In genomic region chr4:129032963-129033951, GRCm38 (mm10) we compare ENCODE assay signal across 8 mouse cellular contexts. TPM values are rescaled to one million over a fixed set of nuclear protein-coding genes. Genes with fewer than 3 reads are reported as not detected.
DNase-seq lines count a peak whose midpoint lies in the region; ATAC-seq and TF ChIP-seq lines count a peak whose summit lies in the region.

No protein-coding gene starts in this region.

- no peak for TF ChIP-seq CTCF in liver, postnatal 0 days (IDR thresholded peaks at IDR 0.05; ENCODE audit: low read depth)

- no peaks in the 10 kb centered on the region for H3K36me3 ChIP-seq in midbrain, embryonic 10.5 days
- no peaks in the 10 kb centered on the region for H3K36me3 ChIP-seq in midbrain, embryonic 14.5 days (ENCODE audit: control insufficient read depth, insufficient read depth, low read length)
- no peaks in the 10 kb centered on the region for H3K36me3 ChIP-seq in intestine, embryonic 16.5 days (ENCODE audit: control insufficient read depth, insufficient read depth, low read length)
- no peaks in the 10 kb centered on the region for H3K36me3 ChIP-seq in liver, postnatal 0 days (replicated peaks; ENCODE audit: insufficient read depth, low read length)

- no peak overlapping the region for H3K4me3 ChIP-seq in midbrain, embryonic 10.5 days
- H3K4me3 ChIP-seq in midbrain, embryonic 14.5 days (replicated peaks; ENCODE audit: low read depth, low read length): no peak overlapping the region
- H3K4me3 ChIP-seq in intestine, embryonic 16.5 days (ENCODE audit: low read length): peak overlapping the region; percentile 18
- peak overlapping the region; percentile 22 for H3K4me3 ChIP-seq in liver, postnatal 0 days (ENCODE audit: low read depth, low read length)

- no peak overlapping the region for H3K9ac ChIP-seq in midbrain, embryonic 14.5 days (replicated peaks; ENCODE audit: low read length)
- H3K9ac ChIP-seq in intestine, embryonic 16.5 days (ENCODE audit: low read depth, low read length): peak overlapping the region; percentile 37
- 0 out of 2 replicates have a peak overlapping the region, but pooled peaks have one; percentile 41 for H3K9ac ChIP-seq in liver, postnatal 0 days (replicated peaks)

- WGBS in midbrain, embryonic 10.5 days: 31% methylated on average over 17 of the region's 17 CpGs
- WGBS in midbrain, embryonic 14.5 days: 31% methylated on average over 17 of the region's 17 CpGs
- 14% methylated on average over 17 of the region's 17 CpGs for WGBS in intestine, embryonic 16.5 days
- WGBS in liver, postnatal 0 days (ENCODE audit: insufficient replicate concordance): 10% methylated on average over 17 of the region's 17 CpGs

- H3K27me3 ChIP-seq in midbrain, embryonic 10.5 days (ENCODE audit: low read depth, poor library complexity, severe bottlenecking): peaks cover 10% of the 10 kb centered on the region
- H3K27me3 ChIP-seq in midbrain, embryonic 14.5 days (ENCODE audit: control insufficient read depth, insufficient read depth, low read length): no peaks in the 10 kb centered on the region
- no peaks in the 10 kb centered on the region for H3K27me3 ChIP-seq in intestine, embryonic 16.5 days (replicated peaks; ENCODE audit: control insufficient read depth, insufficient read depth, low read length)
- no peaks in the 10 kb centered on the region for H3K27me3 ChIP-seq in liver, postnatal 0 days (ENCODE audit: insufficient read depth, low read length)

- H3K9me3 ChIP-seq in midbrain, embryonic 10.5 days (replicated peaks): no peaks in the 10 kb centered on the region
- no peaks in the 10 kb centered on the region for H3K9me3 ChIP-seq in midbrain, embryonic 14.5 days (ENCODE audit: control insufficient read depth, low read length)
- no peaks in the 10 kb centered on the region for H3K9me3 ChIP-seq in intestine, embryonic 16.5 days (ENCODE audit: control insufficient read depth, low read length)
- H3K9me3 ChIP-seq in liver, postnatal 0 days (ENCODE audit: low read length): no peaks in the 10 kb centered on the region

- TF ChIP-seq EP300 in liver, postnatal 0 days (IDR thresholded peaks at IDR 0.05; ENCODE audit: low read depth): no peak

- ATAC-seq in midbrain, embryonic 14.5 days (ENCODE audit: low FRiP score, low TSS enrichment): no peak
- peak; percentile 90 for ATAC-seq in intestine, embryonic 16.5 days
- ATAC-seq in liver, postnatal 0 days: peak; percentile 39

- no peak overlapping the region for H3K4me2 ChIP-seq in midbrain, embryonic 14.5 days (ENCODE audit: low read length)
- H3K4me2 ChIP-seq in intestine, embryonic 16.5 days (ENCODE audit: low read depth, low read length): peak overlapping the region; percentile 42
- H3K4me2 ChIP-seq in liver, postnatal 0 days (ENCODE audit: low read depth, low read length): peak overlapping the region; percentile 65

- DNase-seq in midbrain, embryonic 10.5 days (ENCODE audit: low spot score): peak; percentile 31
- DNase-seq in midbrain, embryonic 14.5 days: no peak
- DNase-seq in brain, adult 2 months (ENCODE audit: low read depth, low spot score): peak; percentile 82
- DNase-seq in gastrocnemius, adult 18-20 months (ENCODE audit: low spot score): peak; percentile 71
- peak; percentile 69 for DNase-seq in liver, postnatal 0 days
- DNase-seq in right cerebral cortex, adult 2 months (ENCODE audit: low spot score in 2 of 2): peak; percentile 39 to 53
- peak; percentile 74 for DNase-seq in yolk sac, embryonic 10.5 days (ENCODE audit: low spot score)

- H3K27ac ChIP-seq in midbrain, embryonic 10.5 days (replicated peaks): no peak overlapping the region; the same call in 1 of the 2 replicates
- no peak overlapping the region for H3K27ac ChIP-seq in midbrain, embryonic 14.5 days (replicated peaks; ENCODE audit: low read depth, low read length)
- H3K27ac ChIP-seq in intestine, embryonic 16.5 days (ENCODE audit: low read length): peak overlapping the region; percentile 53
- H3K27ac ChIP-seq in liver, postnatal 0 days (ENCODE audit: low read depth): peak overlapping the region; percentile 84

- peaks cover 19% of the 10 kb centered on the region for H3K4me1 ChIP-seq in midbrain, embryonic 10.5 days
- no peaks in the 10 kb centered on the region for H3K4me1 ChIP-seq in midbrain, embryonic 14.5 days (ENCODE audit: control insufficient read depth, insufficient read depth, low read length)
- peaks cover 30% of the 10 kb centered on the region for H3K4me1 ChIP-seq in intestine, embryonic 16.5 days (ENCODE audit: control insufficient read depth, insufficient read depth, low read length)
- H3K4me1 ChIP-seq in liver, postnatal 0 days (ENCODE audit: insufficient read depth): peaks cover 17% of the 10 kb centered on the region

RNA-seq across cellular contexts. Expression of gene Rnf19b, which starts 24.8 kb away (rescaled TPM):
- polyA plus RNA-seq in midbrain, embryonic 10.5 days (2016; fragmentation: Nextera tagmentation; extraction: Ambion mirVana): 7.1 and 9.0 TPM in 2 replicates
- polyA plus RNA-seq in midbrain, embryonic 14.5 days (2014; fragmentation: Nextera tagmentation; extraction: Ambion mirVana): 33.8 and 35.3 TPM in 2 replicates
- 10 to 100 TPM; 23.3 to 24.4 TPM for total RNA-seq in gastrocnemius, adult 18-20 months (2021)
- 5.6 and 7.0 TPM in 2 replicates for polyA plus RNA-seq in intestine, embryonic 16.5 days (2015; fragmentation: Nextera tagmentation; extraction: Ambion mirVana)
- 5.5 and 6.0 TPM in 2 replicates for polyA plus RNA-seq in liver, postnatal 0 days (2015; fragmentation: Nextera tagmentation; extraction: Ambion mirVana)

RNA-seq across cellular contexts. Expression of gene Ak2, which starts 41.5 kb away (rescaled TPM):
- polyA plus RNA-seq in midbrain, embryonic 10.5 days (2016; fragmentation: Nextera tagmentation; extraction: Ambion mirVana): 187 and 205 TPM in 2 replicates
- 54.5 and 63.3 TPM in 2 replicates for polyA plus RNA-seq in midbrain, embryonic 14.5 days (2014; fragmentation: Nextera tagmentation; extraction: Ambion mirVana)
- 10 to 100 TPM; 24.1 to 24.3 TPM for total RNA-seq in gastrocnemius, adult 18-20 months (2021)
- polyA plus RNA-seq in intestine, embryonic 16.5 days (2015; fragmentation: Nextera tagmentation; extraction: Ambion mirVana): 343 and 356 TPM in 2 replicates
- 276 and 291 TPM in 2 replicates for polyA plus RNA-seq in liver, postnatal 0 days (2015; fragmentation: Nextera tagmentation; extraction: Ambion mirVana)

Comparison
In these comparisons a context has a peak if more than half of its experiments do, and no peak if none do; other contexts are left out.
1. H3K27ac ChIP-seq: peak in intestine, embryonic 16.5 days (single experiment) and liver, postnatal 0 days (single experiment); none in midbrain, embryonic 10.5 days (single experiment) and midbrain, embryonic 14.5 days (single experiment).
2. H3K4me3 ChIP-seq: peak in intestine, embryonic 16.5 days (single experiment) and liver, postnatal 0 days (single experiment); none in midbrain, embryonic 10.5 days (single experiment) and midbrain, embryonic 14.5 days (single experiment).